Mouse (Mus musculus): ENCODE measurements around the gene Ercc8.

DNA sequence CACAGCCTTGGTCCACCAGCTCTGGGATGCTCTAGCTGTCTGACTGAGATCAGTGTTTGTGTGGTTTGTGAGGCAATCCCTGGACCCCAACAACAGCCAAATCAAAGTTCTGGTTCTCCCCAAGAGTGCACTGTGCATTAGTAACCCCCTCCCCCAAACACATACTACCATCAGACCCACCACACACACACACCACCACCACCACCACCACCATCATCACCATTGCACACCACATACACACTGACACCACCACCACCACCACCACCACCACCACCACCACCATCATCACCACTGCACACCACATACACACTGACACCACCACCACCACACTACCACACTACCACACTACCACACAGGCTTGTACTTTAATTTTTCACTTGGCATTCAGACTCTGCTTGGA lies 40.9 kb upstream of the Ercc8 start:
- no peak for TF ChIP-seq JUND (IDR thresholded peaks at IDR 0.05; ENCODE audit: low read depth, low read length)
- no peak for TF ChIP-seq UBTF (IDR thresholded peaks at IDR 0.05; ENCODE audit: borderline replicate concordance, insufficient read depth, low read depth, low read length)
- TF ChIP-seq NELFE (IDR thresholded peaks at IDR 0.05; ENCODE audit: low read depth, low read length): no peak
- no peak for TF ChIP-seq RCOR1 (IDR thresholded peaks at IDR 0.05; ENCODE audit: low read depth, low read length)
- TF ChIP-seq POLR2A (IDR thresholded peaks at IDR 0.05; ENCODE audit: control insufficient read depth in 1 of 2, insufficient read depth in 1 of 2, low read depth in 1 of 2, low read length in 2 of 2, poor library complexity in 1 of 2): no peak
- TF ChIP-seq ELF1 (IDR thresholded peaks at IDR 0.05; ENCODE audit: low read depth, low read length): no peak
- TF ChIP-seq USF2 (IDR thresholded peaks at IDR 0.05; ENCODE audit: borderline replicate concordance in 1 of 2, insufficient read depth in 1 of 2, low read depth in 1 of 2, low read length in 2 of 2): no peak
- no peak for TF ChIP-seq EP300 (IDR thresholded peaks at IDR 0.05; ENCODE audit: low read depth in 1 of 2, low read length in 2 of 2)
- TF ChIP-seq CTCF (IDR thresholded peaks at IDR 0.05 in 2 of 3, conservative IDR thresholded peaks at IDR 0.05 in 1 of 3; ENCODE audit: control insufficient read depth in 1 of 3, insufficient read depth in 1 of 3, low read depth in 2 of 3, low read length in 3 of 3, poor library complexity in 1 of 3, severe bottlenecking in 1 of 3): no peak
- TF ChIP-seq TCF12 (IDR thresholded peaks at IDR 0.05; ENCODE audit: low read depth, low read length): no peak
- TF ChIP-seq MAX (IDR thresholded peaks at IDR 0.05; ENCODE audit: low read length): no peak
- no peak for TF ChIP-seq TAL1 (IDR thresholded peaks at IDR 0.05; ENCODE audit: low read length)
- no peak for TF ChIP-seq ZNF384 (IDR thresholded peaks at IDR 0.05; ENCODE audit: low read depth, low read length)
